Mouse (Mus musculus): Measurements from ENCODE around the gene Sipa1l2. TPM values are rescaled to one million over a fixed set of nuclear protein-coding genes. Genes with fewer than 3 reads are reported as not detected.
A peak's percentile ranks its signal among the peaks of the same experiment; 100 is the strongest.

The Sipa1l2 gene
- polyA plus RNA-seq, 1 experiment from 2014 or later = 7.6 TPM

DNA sequence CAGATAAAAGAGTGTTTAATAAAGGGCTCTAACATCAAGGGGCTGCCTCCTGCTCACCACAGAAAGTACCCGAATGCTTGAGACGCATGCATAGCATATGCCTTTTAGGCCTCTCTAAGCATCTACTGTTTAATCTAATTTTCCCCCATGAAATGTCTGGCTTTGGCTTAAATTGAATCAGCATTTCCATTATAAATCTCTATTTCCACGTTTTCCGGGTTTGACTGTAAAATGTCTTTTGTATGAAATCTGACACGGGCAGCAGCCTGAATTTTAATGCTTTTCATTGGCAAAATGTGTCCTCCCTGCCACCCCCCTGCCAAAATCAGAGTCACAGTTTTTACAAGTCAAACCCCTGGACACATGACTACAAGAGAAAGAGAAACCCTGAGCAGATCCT is 69.6 kb downstream of the Sipa1l2 start:
- H3K9ac ChIP-seq = no peak overlapping the region
- H3K9me3 ChIP-seq = no peaks in the 10 kb centered on the region
- WGBS = 80% methylated on average over 5 of the region's 5 CpGs
- peaks cover 17% of the 10 kb centered on the region for H3K4me1 ChIP-seq (replicated peaks)
- H3K27ac ChIP-seq = no peak overlapping the region
- no peak for ATAC-seq
- no peaks in the 10 kb centered on the region for H3K27me3 ChIP-seq (replicated peaks)
- no peak overlapping the region for H3K4me2 ChIP-seq (replicated peaks)
- no peak overlapping the region for H3K4me3 ChIP-seq (replicated peaks)
- H3K36me3 ChIP-seq = no peaks in the 10 kb centered on the region

DNA sequence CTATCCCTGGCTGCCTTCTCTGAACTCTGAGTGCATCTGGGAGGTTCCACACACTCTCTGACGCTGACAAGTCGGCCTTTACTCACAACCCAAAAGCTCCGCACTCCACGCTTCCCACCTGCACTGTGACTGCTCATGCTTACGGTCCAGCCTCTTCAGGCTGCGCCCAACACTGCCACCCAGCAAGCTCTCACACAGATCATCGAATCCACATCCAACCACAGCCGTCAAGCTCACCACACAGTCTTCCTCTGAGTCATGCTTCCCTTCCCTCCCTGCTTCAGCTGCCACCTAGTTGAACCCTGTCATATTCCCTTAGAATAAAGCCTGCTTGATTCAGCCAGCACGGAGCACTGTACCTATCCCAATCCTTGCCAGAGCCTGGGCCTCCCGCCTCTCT is 71.1 kb downstream of the Sipa1l2 start:
- Histone ChIP-seq H3K9ac (no peak overlapping the region), H3K4me1 (replicated peaks) (peaks cover 8% of the 10 kb centered on the region; the same call in 1 of the 2 replicates), H3K4me2 (replicated peaks) (no peak overlapping the region), H3K27ac (no peak overlapping the region), H3K27me3 (replicated peaks) (no peaks in the 10 kb centered on the region), H3K9me3 (no peaks in the 10 kb centered on the region), H3K4me3 (replicated peaks) (no peak overlapping the region), H3K36me3 (no peaks in the 10 kb centered on the region)
- 0 out of 2 replicates have a peak, but pooled peaks have one; percentile 17 for ATAC-seq
- 68% methylated on average over 10 of the region's 10 CpGs for WGBS

DNA sequence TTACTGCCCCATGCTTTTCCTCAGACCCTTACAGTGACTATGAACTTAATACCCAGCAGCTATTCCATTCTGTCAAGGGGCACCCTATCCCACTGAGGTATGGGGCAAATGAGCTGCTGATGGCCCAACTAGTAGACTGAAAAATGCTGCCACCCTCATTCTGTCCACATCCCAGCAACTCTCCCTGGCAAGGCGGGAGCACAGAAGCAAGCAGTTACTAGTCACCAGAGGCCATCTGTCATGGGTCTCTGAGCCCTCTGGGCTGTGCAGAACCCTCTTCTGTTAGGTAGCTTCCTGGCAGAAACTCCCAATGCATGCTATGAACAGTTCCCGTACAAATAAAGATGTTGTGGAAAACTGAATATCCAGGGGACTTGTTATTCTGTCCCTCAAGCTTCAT is 74.1 kb downstream of the Sipa1l2 start:
- no peaks in the 10 kb centered on the region for H3K9me3 ChIP-seq
- H3K4me3 ChIP-seq (replicated peaks) = no peak overlapping the region
- H3K4me2 ChIP-seq (replicated peaks) = no peak overlapping the region
- H3K36me3 ChIP-seq = no peaks in the 10 kb centered on the region
- no peaks in the 10 kb centered on the region for H3K27me3 ChIP-seq (replicated peaks)
- ATAC-seq = no peak
- 81% methylated on average over 2 of the region's 2 CpGs for WGBS
- peaks cover 8% of the 10 kb centered on the region; the same call in 1 of the 2 replicates for H3K4me1 ChIP-seq (replicated peaks)
- H3K9ac ChIP-seq = no peak overlapping the region
- H3K27ac ChIP-seq = no peak overlapping the region

DNA sequence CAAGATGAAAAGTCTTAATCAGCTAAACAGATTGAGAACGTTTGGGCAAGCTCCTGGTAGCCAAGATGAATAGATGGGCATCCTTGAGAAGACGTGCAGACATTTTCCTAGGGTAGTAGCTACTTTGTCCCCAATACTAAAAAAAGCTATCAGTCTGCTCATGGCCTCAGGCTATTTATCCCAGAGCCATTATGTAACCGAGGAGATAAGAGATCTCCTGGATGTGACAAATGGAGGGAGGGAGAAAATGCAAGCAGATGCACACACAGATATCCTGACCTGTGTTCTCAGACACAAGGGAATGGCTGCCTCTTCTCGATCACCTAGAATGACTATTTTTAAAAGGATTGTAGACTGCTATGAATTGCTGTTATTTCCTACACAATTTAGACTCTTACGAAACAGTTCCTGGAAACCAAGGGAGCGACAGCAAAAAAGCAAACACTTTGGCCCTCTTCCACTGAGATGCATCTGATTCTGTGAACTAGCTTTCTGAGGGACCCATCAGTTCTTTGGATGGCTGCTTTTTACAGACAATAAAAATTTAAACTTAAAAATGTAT is 76.3 kb downstream of the Sipa1l2 start:
- H3K4me2 ChIP-seq (replicated peaks) = no peak overlapping the region
- H3K9me3 ChIP-seq = no peaks in the 10 kb centered on the region
- H3K36me3 ChIP-seq = no peaks in the 10 kb centered on the region
- WGBS = 55% methylated on average over 6 of the region's 6 CpGs
- no peaks in the 10 kb centered on the region for H3K27me3 ChIP-seq (replicated peaks)
- H3K9ac ChIP-seq = no peak overlapping the region
- no peak for ATAC-seq
- H3K4me3 ChIP-seq (replicated peaks) = no peak overlapping the region
- H3K4me1 ChIP-seq (replicated peaks) = peaks cover 7% of the 10 kb centered on the region; the same call in 1 of the 2 replicates
- no peak overlapping the region for H3K27ac ChIP-seq

DNA sequence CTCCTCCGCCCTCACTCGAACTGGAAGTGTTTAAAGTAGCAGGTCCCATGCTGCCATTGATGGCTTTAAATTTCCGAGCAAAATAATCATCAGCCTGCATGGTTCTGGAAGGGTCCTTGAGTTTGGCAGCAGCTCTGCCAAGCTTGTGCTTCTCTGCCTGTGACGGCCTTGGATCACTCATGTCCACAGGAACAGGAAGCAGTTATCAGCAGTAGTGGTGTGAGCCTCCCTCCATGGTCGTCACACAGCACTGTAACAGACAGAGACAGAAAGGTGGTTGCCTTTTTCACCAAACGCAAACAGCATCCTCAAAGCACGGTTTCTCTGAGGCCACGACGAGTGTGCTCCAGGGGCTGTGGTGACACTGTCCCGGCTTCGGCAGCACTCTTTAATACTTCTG is 77.2 kb downstream of the Sipa1l2 start:
- Histone ChIP-seq H3K9me3 (no peaks in the 10 kb centered on the region), H3K36me3 (no peaks in the 10 kb centered on the region), H3K4me1 (replicated peaks) (peaks cover 5% of the 10 kb centered on the region; the same call in 1 of the 2 replicates), H3K9ac (no peak overlapping the region), H3K4me2 (replicated peaks) (no peak overlapping the region), H3K27me3 (replicated peaks) (no peaks in the 10 kb centered on the region), H3K27ac (no peak overlapping the region), H3K4me3 (replicated peaks) (no peak overlapping the region)
- ATAC-seq = no peak
- 81% methylated on average over 11 of the region's 11 CpGs for WGBS

DNA sequence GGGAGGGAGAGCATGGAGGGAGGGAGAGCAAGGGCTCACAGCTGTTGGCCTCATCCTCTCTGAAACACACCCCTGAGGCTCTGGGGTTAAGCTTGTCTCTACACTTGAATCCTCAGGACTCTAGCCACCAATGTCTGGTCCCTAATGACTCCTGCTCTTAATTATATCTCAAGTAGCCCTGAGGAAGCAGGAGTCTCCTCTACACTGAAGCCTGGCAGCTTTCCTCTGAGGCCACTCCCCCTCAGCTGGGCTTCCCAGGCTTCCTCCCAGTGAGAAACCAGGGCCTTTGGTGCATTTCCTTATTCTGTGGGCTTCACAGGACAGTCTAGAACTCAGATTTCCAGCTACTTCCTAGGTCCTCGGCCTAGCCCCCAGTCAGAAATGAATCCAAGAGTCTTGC is 80.9 kb downstream of the Sipa1l2 start:
- no peak overlapping the region for H3K9ac ChIP-seq
- no peak overlapping the region for H3K4me2 ChIP-seq (replicated peaks)
- no peak overlapping the region for H3K27ac ChIP-seq
- no peak for ATAC-seq
- no peaks in the 10 kb centered on the region for H3K27me3 ChIP-seq (replicated peaks)
- WGBS = 44% methylated on average over 1 of the region's 1 CpGs
- H3K4me1 ChIP-seq (replicated peaks) = 0 out of 2 replicates have a peak, but pooled peaks cover 5% of the 10 kb centered on the region
- H3K36me3 ChIP-seq = no peaks in the 10 kb centered on the region
- no peak overlapping the region for H3K4me3 ChIP-seq (replicated peaks)
- no peaks in the 10 kb centered on the region for H3K9me3 ChIP-seq

DNA sequence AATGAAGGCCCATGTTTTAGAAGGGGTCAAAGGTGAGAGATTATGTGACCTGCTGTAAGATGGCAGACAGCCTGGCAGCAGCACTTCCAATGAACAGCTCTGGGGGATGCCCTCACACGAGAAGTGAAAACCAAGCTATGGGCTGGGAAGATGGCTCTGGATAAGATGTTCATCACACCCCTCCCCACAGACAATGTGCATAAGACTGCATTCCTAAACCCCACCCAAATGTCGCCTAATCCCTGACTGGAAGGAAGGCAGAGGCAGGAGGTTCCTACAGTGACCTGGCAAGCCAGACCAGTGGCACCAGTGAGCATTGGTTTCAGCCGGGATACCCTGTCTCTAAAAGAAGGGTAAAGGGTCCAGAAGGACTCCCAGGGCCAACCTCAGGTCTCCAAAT is 83.9 kb downstream of the Sipa1l2 start:
- H3K9ac ChIP-seq = no peak overlapping the region
- no peaks in the 10 kb centered on the region for H3K27me3 ChIP-seq (replicated peaks)
- H3K4me2 ChIP-seq (replicated peaks) = no peak overlapping the region
- no peak overlapping the region for H3K4me3 ChIP-seq (replicated peaks)
- ATAC-seq = no peak
- H3K27ac ChIP-seq = no peak overlapping the region
- WGBS = 86% methylated on average over 3 of the region's 3 CpGs
- peaks cover 5% of the 10 kb centered on the region; the same call in 1 of the 2 replicates for H3K36me3 ChIP-seq
- 0 out of 2 replicates have a peak, but pooled peaks cover 5% of the 10 kb centered on the region for H3K4me1 ChIP-seq (replicated peaks)
- no peaks in the 10 kb centered on the region for H3K9me3 ChIP-seq

DNA sequence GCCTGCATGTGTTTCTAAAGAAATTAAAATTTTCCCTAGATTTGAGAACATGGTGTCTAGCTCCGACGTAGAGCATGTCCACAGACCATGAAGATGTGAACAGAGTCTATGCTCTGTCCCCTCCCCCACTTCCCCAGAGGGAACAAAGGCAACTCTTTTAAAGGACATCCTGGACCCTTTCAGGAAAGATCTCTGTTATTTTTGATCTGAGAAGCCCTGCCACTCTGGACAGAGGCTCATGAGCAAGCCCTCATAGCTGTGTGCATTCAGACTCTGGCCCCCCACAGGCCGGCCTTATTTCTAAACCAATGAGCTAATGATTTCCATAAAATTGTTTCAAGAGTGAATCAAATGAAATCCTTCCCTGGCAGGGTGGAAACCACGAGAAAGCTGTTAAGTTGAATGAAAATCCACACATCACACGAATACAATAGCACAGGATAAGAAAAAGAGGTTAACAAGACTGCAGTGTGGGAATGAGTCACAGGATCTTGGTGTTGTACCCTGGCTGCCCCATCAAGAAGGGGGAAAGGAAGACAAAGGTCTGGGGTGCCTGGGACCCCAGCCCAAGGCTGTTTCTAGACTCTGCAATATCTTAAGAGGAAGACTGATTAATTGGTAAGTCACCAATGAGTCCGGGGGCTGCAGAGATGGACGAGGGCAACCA is 84.9 kb downstream of the Sipa1l2 start:
- no peaks in the 10 kb centered on the region for H3K9me3 ChIP-seq
- no peaks in the 10 kb centered on the region for H3K27me3 ChIP-seq (replicated peaks)
- peaks cover 5% of the 10 kb centered on the region; the same call in 1 of the 2 replicates for H3K4me1 ChIP-seq (replicated peaks)
- H3K4me3 ChIP-seq (replicated peaks) = no peak overlapping the region
- no peak for ATAC-seq
- H3K9ac ChIP-seq = no peak overlapping the region
- no peak overlapping the region for H3K4me2 ChIP-seq (replicated peaks)
- 75% methylated on average over 7 of the region's 7 CpGs for WGBS
- no peak overlapping the region for H3K27ac ChIP-seq
- H3K36me3 ChIP-seq = peaks cover 8% of the 10 kb centered on the region; the same call in 1 of the 2 replicates

DNA sequence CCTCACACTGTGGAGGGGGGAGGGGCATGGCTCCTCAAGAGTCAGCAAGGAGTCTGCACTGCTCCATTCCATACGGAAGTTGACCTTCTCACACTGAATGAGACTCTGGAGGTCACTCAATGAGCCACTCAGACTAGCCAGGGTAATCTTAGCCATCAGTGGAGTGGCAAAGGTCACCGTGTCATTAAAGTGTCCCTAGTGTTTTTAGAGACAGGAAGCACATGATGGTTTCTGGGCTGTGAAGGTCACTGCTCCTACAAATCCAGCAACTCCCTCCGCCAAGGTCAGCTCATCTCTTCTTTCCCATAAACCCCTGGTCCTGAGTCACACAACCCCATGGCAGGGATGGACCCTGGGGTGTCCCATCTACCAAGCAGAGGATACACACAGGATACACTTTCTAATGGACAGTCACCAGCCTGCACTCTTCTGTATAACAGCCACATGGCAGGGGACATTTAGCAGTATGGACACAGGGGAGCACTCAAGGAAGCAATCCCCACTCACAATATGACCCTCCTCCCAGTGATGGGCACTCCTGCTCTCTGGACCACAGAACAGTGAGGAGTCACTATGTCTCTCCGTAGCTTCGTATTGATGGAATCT is 87.0 kb downstream of the Sipa1l2 start:
- no peak overlapping the region for H3K4me3 ChIP-seq (replicated peaks)
- ATAC-seq = no peak
- H3K36me3 ChIP-seq = peaks cover 12% of the 10 kb centered on the region; the same call in 1 of the 2 replicates
- no peaks in the 10 kb centered on the region; the same call in 1 of the 2 replicates for H3K4me1 ChIP-seq (replicated peaks)
- H3K27me3 ChIP-seq (replicated peaks) = no peaks in the 10 kb centered on the region
- no peak overlapping the region for H3K27ac ChIP-seq
- WGBS = 76% methylated on average over 5 of the region's 5 CpGs
- H3K9me3 ChIP-seq = no peaks in the 10 kb centered on the region
- H3K4me2 ChIP-seq (replicated peaks) = no peak overlapping the region
- no peak overlapping the region for H3K9ac ChIP-seq

DNA sequence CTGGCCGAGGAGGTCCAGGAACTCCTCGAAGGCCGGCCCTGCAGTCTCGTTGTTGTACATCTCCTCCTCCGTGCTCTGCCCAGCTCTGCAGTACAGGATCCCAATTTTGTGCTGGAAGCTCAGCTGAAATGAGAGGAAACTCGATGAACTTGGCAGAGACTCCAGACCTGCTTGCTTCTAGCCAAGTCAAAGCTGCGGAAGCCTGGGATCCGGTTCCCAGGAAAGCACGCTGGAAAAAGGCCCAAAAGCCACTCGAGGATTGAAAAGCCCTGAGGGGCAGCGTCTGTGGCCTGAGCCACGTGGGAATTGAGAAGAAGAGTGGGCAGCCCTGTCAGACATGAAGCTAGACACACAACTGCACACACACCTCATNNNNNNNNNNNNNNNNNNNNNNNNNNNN is 94.7 kb downstream of the Sipa1l2 start:
- Histone ChIP-seq H3K4me1 (replicated peaks) (peaks cover 3% of the 10 kb centered on the region; the same call in 1 of the 2 replicates), H3K36me3 (peaks cover 10% of the 10 kb centered on the region; the same call in 1 of the 2 replicates), H3K27ac (no peak overlapping the region; the same call in 1 of the 2 replicates), H3K9ac (no peak overlapping the region), H3K9me3 (no peaks in the 10 kb centered on the region), H3K4me2 (replicated peaks) (no peak overlapping the region), H3K27me3 (replicated peaks) (no peaks in the 10 kb centered on the region), H3K4me3 (replicated peaks) (no peak overlapping the region)
- no peak for ATAC-seq
- WGBS = 60% methylated on average over 12 of the region's 12 CpGs

DNA sequence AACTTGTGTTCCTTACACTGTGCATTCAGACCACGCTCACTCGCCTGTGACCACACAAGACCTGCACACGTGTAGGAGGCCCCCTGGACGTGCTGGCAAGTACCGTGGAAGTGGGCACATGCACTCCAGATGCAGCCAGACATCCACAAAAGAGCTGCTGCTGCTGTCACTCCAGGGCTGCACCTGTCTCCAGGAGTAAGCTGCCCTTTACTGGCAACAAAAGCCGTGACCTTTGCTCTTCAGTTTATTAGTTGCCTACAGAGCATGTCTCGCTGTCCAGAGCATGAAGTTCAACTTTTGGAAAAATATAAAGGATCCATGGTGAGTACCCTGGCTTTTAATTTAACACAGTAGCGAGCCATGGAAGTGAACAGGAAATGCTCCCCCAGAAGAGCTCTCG is 98.2 kb downstream of the Sipa1l2 start:
- H3K4me2 ChIP-seq (replicated peaks) = no peak overlapping the region
- H3K4me1 ChIP-seq (replicated peaks) = 0 out of 2 replicates have a peak, but pooled peaks cover 3% of the 10 kb centered on the region
- no peak overlapping the region for H3K27ac ChIP-seq
- WGBS = 85% methylated on average over 9 of the region's 9 CpGs
- H3K4me3 ChIP-seq (replicated peaks) = no peak overlapping the region
- H3K27me3 ChIP-seq (replicated peaks) = no peaks in the 10 kb centered on the region
- ATAC-seq = no peak
- no peak overlapping the region for H3K9ac ChIP-seq
- H3K9me3 ChIP-seq = no peaks in the 10 kb centered on the region
- H3K36me3 ChIP-seq = peaks cover 11% of the 10 kb centered on the region

DNA sequence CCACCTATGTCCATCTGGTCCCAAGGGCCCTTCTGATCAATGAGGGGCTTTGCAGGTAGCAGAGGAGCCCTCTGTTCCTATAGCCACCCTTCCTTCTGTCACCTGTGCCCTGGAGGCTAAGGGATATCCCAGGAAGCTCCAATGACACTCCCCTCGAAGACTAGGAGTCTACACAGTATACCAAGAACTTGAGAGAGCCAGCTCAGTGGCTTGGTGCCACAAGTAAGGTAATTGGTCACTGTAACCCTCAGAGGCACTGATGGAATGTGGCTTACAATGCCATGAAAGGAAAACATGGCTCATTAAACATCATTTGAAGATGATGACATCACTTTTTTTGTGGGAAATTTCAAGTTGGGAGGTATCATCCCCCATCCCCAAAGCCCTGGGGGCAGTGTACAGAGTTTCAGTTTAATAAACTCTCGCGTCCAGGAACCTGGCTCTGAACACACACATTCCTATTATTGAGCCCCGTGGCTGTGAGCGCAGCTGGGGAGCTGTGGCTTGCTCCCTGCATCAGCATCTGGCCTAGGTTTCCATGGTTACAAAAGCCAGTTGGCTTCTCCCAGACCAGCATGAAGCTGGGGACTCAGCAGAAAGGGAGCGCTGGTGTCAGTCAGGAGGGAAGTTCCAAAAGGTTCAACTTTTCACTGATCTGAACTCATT is 104.3 kb downstream of the Sipa1l2 start:
- WGBS = 55% methylated on average over 6 of the region's 6 CpGs
- H3K27ac ChIP-seq = no peak overlapping the region
- ATAC-seq = no peak

More for the DNA sequence above, 104.3 kb downstream of the Sipa1l2 start:
- Histone ChIP-seq H3K4me2 (replicated peaks) (no peak overlapping the region), H3K9ac (no peak overlapping the region), H3K4me3 (replicated peaks) (no peak overlapping the region), H3K9me3 (no peaks in the 10 kb centered on the region), H3K4me1 (replicated peaks) (no peaks in the 10 kb centered on the region; the same call in 1 of the 2 replicates), H3K27me3 (replicated peaks) (no peaks in the 10 kb centered on the region), H3K36me3 (peaks cover 9% of the 10 kb centered on the region)
